Mouse (Mus musculus) B cell, adult 67 days (primary cell): ENCODE measurements around the gene Gm10378. TPM values are rescaled to one million over a fixed set of nuclear protein-coding genes. Genes with fewer than 3 reads are reported as not detected.

Experiments
- total RNA-seq, 2 experiments: library from RNA; stranded (reverse); gene quantifications; 4 replicates each; pipeline ENCODE4 v1.2.4; 2023

Gene Gm10378
- not detected for total RNA-seq

GRCm38 (mm10) chr14:42655638-42656037 lies at the start of gene Gm10378:
Gene Gm10378, plus strand, starts transcription at chr14:42655938.

GRCm38 (mm10) chr14:42641817-42642216 lies 13.9 kb upstream of the Gm10378 start, which contains the start of gene Gm3633:
Gene Gm3633, minus strand, starts transcription at chr14:42641917.

Other genes starting within 250 kb of the Gm10378 start
- not detected for gene Gm8005, start 216.3 kb upstream of the Gm10378 start, total RNA-seq
- not detected for gene Gm8011, start 192.1 kb upstream of the Gm10378 start, total RNA-seq
- gene Gm8020, start 153.6 kb upstream of the Gm10378 start, total RNA-seq = not detected
- not detected for gene Gm8024, start 131.7 kb upstream of the Gm10378 start, total RNA-seq
- not detected for gene Gm17124, start 56.1 kb upstream of the Gm10378 start, total RNA-seq
- gene Gm3633, start 14.0 kb upstream of the Gm10378 start, total RNA-seq = not detected
- not detected for gene Gm3015, start 112.9 kb downstream of the Gm10378 start, total RNA-seq
- gene Gm10377, start 142.0 kb downstream of the Gm10378 start, total RNA-seq = not detected
- gene Gm21977, start 197.5 kb downstream of the Gm10378 start, total RNA-seq = not detected